Mouse (Mus musculus) activated CD4-positive, CD25-positive, alpha-beta regulatory T cell, adult 4 months (primary cell): ENCODE measurements around the gene Fam19a3. TPM values are rescaled to one million over a fixed set of nuclear protein-coding genes. Genes with fewer than 3 reads are reported as not detected.
A peak's percentile ranks its signal among the peaks of the same experiment; 100 is the strongest.
"Not testable (repeated sequence)": the region's sequence is repeated elsewhere in the genome, so short reads cannot be mapped to it uniquely, and the experiment has no call there.

Experiments
- ATAC-seq: one replicate; pipeline ENCODE4 v1.8.0; 2017
- polyA plus RNA-seq, 2 experiments: library from polyadenylated mRNA; unstranded; fragments of 100-300 nt; shearing (Covaris generic); gene quantifications; one replicate each; pipeline ENCODE4 v1.2.1; 2017

The Fam19a3 gene
- polyA plus RNA-seq, 2 experiments from 2014 or later = 0.83 to 1.4 TPM

DNA sequence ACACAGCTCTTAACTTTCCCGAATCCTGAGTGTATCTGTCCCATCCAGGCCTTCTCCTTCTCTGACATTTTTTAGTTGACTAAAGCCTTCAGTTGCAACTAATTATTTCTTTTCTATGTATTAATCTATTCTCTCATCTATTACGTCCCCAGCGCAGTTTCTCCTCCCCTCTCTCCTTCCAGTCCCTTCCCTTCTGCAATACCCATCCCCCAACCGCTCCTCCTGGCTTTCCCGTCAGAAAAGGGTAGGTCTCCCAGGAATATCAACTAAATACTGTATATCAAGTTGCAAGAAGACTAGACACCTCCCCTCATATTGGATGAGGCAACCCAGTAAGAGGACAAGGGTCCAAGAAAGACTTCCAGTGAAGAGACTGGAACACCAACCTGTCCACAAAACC, 22.8 kb downstream of the Fam19a3 start:
- no peak for ATAC-seq

DNA sequence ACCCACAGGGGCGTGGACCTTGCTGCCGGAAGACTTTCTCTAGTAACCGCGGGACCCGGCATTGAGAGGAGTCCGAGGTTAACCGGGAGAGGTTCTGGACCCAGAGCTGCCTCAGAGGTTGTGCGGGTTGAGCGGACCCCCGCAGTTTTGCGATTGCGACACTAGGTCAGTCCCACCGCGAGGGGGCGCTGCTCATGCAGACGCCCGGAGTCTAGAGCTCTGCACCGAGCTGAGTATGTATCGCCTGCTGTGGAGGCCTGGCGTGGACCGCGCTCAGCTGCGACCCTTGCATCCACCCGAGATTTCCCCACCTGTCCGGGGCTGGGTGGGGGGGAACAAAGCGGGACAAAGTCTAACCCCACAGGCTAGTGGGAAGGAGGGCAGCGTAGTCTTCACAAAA, 23.2 kb downstream of the Fam19a3 start:
- ATAC-seq = peak; percentile 63

DNA sequence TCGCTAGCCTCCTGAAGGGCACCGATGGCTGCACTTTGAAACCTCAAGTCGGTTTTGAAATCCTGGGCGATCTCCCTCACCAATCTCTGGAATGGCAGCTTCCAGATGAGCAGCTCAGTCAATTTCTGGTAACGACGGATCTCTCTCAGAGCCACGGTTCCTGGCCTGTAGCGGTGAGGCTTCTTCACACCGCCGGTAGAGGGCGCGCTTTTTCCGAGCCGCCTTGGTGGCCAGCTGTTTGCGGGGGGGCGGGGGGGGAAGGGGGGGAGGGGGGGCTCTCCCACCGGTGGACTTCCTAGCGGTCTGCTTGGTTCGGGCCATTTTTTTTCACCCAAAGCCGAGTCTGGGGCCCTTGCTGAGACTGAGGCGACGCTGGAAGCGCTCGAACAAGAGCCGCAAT, 28.8 kb downstream of the Fam19a3 start:
- ATAC-seq = not testable (repeated sequence)

DNA sequence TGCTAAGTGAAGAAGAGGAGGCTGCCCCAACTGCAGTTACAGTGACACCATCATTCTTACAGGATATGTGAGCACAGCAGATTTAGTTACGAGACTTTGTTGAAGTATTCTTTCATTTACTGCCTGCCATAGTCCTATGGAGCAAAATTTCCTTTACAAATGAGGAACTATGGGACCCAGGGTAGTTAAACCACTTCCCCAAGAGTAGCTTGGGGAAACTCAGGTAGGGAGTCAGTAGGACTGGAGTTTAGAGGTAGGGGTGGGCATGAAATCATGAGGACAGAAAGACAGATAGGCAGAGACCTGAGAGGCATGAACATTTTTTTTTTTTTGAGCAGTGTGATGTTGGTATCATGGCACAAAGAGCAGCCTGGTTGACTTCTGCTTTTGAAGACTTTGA, 37.8 kb downstream of the Fam19a3 start:
- no peak for ATAC-seq

DNA sequence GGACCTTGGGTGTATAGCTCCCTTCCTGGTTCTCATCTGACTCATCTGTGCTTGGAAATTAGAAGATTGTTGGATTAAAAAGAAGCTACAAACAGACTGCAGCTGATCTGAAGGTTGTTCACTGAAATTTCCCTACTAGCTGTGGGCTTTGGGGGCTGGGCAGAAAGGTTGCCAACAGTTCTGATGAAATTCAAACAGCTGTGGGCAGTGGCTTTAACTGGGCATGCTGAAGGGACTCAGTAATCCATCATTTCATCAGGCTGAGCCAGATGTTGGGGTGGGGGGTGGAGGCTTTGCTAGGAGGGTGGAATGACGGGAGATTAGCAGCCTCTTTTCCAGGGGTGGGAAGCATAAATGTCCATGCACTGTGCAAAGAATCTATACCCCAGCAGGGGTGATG, 38.5 kb downstream of the Fam19a3 start:
- no peak for ATAC-seq

DNA sequence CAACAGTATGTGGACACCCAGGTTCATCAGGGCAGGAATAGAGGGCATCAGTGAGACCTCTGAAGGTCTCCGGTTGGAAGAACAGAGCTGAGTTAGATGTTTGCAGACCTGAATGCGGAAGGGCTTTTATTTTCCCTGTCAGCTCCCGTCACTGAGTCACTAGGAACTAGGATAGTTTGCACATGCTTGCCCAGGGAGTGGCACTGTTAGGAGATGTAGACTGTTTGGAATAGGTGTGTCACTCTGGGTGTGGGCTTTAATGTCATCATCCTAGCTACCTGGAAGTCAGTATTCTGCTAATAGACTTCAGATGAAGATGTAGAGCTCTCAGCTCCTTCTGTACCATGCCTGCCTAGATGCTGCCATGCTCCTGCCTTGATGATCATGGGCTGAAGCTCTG, 39.7 kb downstream of the Fam19a3 start:
- no peak for ATAC-seq

DNA sequence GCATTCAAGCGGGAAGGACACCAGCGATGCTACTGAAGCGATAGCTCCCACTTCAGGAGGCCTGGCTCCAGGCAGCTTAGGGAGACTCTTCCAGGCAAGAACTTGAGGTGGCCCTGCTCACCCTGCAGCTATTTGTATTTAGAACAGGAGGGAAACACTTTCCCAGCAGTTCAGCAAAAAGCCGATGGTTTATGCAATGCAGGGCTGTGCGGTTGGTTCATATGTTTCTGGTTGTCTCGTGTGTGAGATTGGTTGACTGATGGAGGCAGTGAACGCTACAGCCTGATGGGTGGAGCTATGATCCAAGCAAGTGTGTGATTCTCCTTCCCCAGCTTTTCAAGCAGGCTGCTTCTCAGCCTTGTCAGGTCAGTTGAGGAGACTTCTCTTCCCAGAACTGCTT, 47.0 kb downstream of the Fam19a3 start:
- no peak for ATAC-seq

DNA sequence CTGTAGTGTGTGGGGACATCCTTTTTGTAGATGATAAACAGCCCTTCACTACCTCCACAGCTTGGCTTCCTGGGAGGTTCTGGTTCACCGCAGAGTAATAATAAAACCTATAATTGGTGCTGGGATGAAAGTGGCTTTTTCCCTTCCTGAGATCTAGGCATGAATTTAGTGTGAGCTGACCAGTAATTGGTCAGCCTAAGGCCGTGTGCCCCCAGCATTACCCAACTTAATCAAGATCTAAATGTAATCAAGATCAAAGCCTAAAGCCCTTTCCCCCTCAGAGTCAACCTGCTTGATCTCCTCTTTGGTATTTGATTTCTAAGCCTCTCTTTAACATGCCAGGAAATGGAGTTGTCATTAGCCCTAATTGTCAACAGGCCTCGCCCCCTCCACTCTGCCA, 48.7 kb downstream of the Fam19a3 start:
- ATAC-seq = no peak

DNA sequence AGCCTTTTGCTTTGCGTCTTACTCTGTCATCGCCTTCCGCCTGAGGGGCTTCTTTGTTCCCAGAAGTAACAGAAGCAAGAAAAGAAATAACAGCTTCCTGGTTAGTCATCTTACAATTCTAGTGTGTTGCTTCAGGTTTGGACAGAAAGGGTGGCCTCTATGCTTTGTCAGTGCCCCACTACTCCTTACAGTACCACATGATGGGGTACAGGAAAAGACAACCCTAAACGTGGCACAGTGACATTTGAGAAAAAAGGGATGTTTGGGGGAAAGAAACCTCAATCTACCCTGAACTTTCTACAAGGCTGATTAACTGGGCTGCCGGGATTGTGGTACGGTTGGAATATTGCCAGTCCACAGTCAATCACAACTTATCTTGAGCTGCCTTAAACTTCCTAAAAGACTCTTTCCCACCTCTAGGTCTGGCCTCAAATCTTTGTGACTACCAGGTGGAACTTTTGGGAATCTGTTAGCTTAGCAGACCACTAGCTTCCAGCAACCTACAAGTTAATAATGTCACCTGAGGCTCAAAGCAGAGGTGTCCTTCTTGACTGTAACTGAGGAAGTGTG, 52.3 kb downstream of the Fam19a3 start:
- ATAC-seq = no peak

Other genes starting within 250 kb of the Fam19a3 start
- 10 to 100 TPM in 1 of 2 experiments, 1 to 10 TPM in 1; 6.7 to 11.2 TPM for gene Slc16a1, start 143.2 kb downstream of the Fam19a3 start, polyA plus RNA-seq
- 10 to 100 TPM; 24.1 to 28.0 TPM for gene Ppm1j, start 784 bp downstream of the Fam19a3 start, polyA plus RNA-seq
- gene Rhoc, start 6.5 kb upstream of the Fam19a3 start, polyA plus RNA-seq = 1 to 10 TPM; 7.3 to 9.9 TPM
- 10 to 100 TPM; 16.2 to 34.8 TPM for gene Mov10, start 36.7 kb upstream of the Fam19a3 start, polyA plus RNA-seq
- 10 to 100 TPM; 23.8 to 26.2 TPM for gene St7l, start 82.2 kb upstream of the Fam19a3 start, polyA plus RNA-seq
- 100 to 1,000 TPM; 321 to 578 TPM for gene Capza1, start 82.7 kb upstream of the Fam19a3 start, polyA plus RNA-seq
- under 1 TPM; 0.18 to 0.22 TPM for gene Wnt2b, start 180.1 kb upstream of the Fam19a3 start, polyA plus RNA-seq